Mouse (Mus musculus) thymus, postnatal 25 days (tissue): ENCODE measurements around the gene Hmgn3.
"Not testable (repeated sequence)": the region's sequence is repeated elsewhere in the genome, so short reads cannot be mapped to it uniquely, and the experiment has no call there.

Experiments used
- DNase-seq: peaks from one replicate; pipeline ENCODE4 v3.0.0; 2022

Hmgn3 gene

GRCm38 (mm10) chr9:83146446-83147188 is at the start of gene Hmgn3:
Gene Hmgn3, minus strand, starts transcription at chr9:83146685.
- peak; percentile 73 for DNase-seq

DNA sequence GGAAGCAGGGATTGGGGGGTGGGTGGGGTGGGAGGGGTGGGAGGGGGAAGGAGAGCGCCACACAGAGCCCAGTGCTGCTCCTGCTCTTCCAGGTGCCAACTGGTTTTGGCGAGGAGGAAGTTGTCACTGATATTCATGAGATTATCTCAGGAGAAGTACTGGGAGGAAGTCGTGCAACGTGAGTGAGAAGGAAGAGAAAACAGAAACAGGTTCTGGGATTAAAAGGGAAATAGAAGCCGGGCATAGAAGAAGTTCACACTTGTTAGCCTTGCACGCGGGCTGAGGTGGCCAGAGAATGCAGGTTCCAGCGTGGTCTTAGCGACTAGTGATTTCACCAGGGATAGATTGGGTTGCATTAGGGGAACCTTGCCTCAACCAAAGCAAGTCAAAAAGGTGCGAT is 49.3 kb upstream of the Hmgn3 start:
- no peak for DNase-seq

GRCm38 (mm10) chr9:83195007-83195406 is 48.5 kb upstream of the Hmgn3 start:
- no peak for DNase-seq

- no peak for DNase-seq
Observed at GRCm38 (mm10) chr9:83187752-83188151, 41.3 kb upstream of the Hmgn3 start.

GRCm38 (mm10) chr9:83145591-83146445 is 667 bp downstream of the Hmgn3 start:
- DNase-seq, result peak; percentile 14

- DNase-seq, result no peak
Observed at GRCm38 (mm10) chr9:83129831-83130230, 16.7 kb downstream of the Hmgn3 start.

GRCm38 (mm10) chr9:83127840-83128239 is 18.6 kb downstream of the Hmgn3 start:
- no peak for DNase-seq

GRCm38 (mm10) chr9:83126482-83126881 is 20.0 kb downstream of the Hmgn3 start:
- DNase-seq, result not testable (repeated sequence)

- DNase-seq, result no peak
Observed at GRCm38 (mm10) chr9:83119211-83119610, 27.3 kb downstream of the Hmgn3 start.

- no peak for DNase-seq
Observed at GRCm38 (mm10) chr9:83117486-83117885, 29.0 kb downstream of the Hmgn3 start.

DNA sequence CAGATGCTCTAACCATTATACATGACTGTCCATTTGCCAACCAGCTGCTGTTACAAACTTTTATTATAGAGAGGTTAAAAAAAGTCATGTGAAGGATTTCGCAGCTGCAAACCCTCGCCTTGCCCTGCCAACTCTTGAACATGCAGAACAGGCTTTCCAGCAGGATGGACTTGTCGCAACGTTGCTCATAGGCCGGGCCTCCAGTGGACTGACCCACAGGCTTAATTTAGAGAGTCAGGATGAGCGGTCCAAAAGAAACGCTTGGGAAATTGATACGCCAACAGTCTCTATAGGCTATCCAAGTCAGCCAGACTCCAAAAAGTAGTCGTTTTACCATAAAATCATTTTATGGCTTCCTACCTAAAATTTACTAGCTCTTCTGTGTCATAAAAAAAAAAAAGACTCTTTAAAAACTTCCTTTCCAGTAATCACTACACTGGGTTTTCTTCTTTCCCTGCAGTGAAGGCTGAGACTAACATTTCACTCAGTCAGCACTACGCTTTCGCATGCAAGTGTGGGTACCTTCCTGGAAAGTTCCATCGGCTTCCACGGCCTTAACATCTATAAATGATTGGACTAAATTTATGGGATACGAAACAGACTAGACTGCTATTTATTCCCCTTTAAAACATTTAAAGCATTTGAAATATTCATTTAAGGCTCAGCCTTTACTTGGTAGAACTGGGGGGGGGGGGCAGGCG is 29.6 kb downstream of the Hmgn3 start:
- DNase-seq, result no peak

- DNase-seq, result no peak
Observed at GRCm38 (mm10) chr9:83115676-83116075, 30.8 kb downstream of the Hmgn3 start.

- no peak for DNase-seq
Observed at GRCm38 (mm10) chr9:83113800-83114217, 32.7 kb downstream of the Hmgn3 start.

- DNase-seq, result no peak
Observed at GRCm38 (mm10) chr9:83112305-83112768, 34.1 kb downstream of the Hmgn3 start.

GRCm38 (mm10) chr9:83111789-83112188 is 34.7 kb downstream of the Hmgn3 start:
- DNase-seq, result no peak

DNA sequence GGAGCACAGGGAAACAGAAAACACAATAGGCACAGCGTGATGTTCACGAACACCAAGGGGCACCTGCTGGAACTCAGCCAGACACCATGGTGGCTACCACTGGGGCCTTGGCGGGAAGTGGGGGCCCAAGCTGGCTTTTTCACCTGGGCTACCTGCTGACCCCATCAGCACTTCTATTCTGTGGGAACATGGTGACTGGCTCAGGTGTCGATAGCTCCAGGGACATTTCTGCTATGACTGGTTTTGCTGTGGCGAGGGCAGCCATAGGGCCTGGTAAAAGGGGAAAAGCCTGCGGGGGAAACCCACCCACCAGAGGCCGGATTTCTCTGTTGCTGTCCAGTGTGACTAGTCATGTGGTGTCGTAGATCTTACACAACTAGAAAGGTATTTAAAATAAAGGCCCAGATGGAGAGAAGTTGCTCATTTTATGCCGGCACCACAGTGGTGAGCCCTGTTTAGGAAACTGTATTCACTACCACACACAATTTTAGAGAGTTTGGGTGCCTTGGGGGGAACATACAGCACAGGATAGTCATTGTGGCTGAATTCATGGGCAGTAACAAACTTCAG is 35.3 kb downstream of the Hmgn3 start:
- DNase-seq, result no peak

DNA sequence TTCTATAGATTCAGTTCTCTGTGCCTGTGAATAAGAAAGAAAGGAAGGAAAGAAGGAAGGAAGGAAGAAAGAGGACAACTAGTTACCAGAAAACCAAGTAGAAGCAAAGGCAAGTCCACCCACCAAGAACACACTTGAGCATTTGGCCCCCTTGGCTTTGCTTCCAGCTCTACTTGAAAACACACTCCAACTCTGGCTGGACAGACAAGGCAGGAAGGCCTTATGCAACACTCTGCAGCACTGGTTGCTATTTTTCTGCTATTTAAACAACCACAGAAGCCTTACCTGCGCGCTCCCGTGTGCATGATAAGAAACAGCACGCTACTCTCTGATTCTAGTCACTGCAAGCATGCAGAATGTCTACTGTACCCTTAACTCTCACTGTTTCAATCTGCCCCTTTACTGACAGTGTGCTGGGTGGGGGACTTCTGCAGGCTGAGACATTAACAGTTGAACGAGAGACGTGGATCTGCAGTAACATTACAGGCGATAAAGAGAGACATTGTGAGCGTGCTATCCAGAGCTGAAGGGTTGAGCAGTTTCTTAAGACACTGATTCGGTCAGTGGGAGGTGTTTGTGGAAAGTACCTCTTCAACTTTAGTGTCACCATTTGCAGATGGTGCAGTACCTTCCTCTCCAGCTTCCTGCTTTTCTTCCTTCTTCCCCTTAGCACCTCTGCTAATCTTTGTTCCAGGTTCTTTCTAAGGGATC is 35.9 kb downstream of the Hmgn3 start:
- no peak for DNase-seq

- no peak for DNase-seq
Observed at GRCm38 (mm10) chr9:83109705-83110104, 36.8 kb downstream of the Hmgn3 start.

GRCm38 (mm10) chr9:83108821-83109220 is 37.7 kb downstream of the Hmgn3 start:
- DNase-seq, result no peak

- DNase-seq, result no peak
Observed at GRCm38 (mm10) chr9:83103785-83104184, 42.7 kb downstream of the Hmgn3 start.

DNA sequence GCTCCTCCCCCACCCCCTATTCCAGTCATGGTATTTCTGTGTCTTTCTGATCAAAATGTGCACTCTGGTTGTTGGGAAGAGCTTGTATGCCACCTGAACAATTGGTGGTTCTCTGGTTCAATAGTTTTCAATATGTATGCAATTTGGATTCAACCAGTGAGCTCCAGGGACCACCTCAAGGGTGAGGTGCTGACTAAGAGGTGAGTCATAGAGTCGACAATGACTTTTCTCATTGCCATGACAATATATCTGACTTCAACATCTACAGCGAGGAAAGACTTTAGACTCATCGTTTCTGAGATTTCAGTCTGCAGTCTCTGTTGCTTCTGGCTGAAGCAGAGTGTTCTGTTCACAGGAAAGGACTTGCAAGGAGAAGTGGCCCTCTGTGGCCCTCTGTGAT is 44.8 kb downstream of the Hmgn3 start:
- no peak for DNase-seq

DNA sequence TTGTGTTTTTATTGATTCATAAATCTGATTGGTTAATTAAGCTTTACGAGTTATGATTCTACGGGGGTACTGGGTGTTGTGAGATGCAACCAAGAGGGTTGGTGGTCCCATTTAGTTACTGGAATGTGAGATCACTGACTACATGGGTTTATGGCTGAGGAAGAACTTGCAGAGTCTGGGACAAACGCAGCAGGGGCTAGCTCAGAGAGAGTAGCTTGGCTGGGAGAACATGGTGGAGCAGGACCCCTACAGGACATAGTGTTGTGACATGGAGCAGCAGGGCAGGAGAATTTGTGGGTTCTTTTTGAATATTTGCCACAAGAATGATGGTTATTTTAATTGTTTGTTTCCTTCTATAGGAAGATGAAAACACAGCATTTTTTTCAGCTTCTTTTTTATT is 45.7 kb downstream of the Hmgn3 start:
- no peak for DNase-seq
